In genomic region chr3:84004330-84005090, GRCm38 (mm10) we compare ENCODE assay signal across 12 mouse cellular contexts. TPM values are rescaled to one million over a fixed set of nuclear protein-coding genes. Genes with fewer than 3 reads are reported as not detected.
DNase-seq lines count a peak whose midpoint lies in the region; ATAC-seq lines count a peak whose summit lies in the region.
"Had no signal": no experiment of that assay in that cellular context is flagged by ENCODE, and none has a peak within 500 bp of the region (broad histone marks: within the 10 kb centered on the region; RNA-seq: fewer than 3 reads in every experiment).

No protein-coding gene starts in this region.

- peaks cover 22% of the 10 kb centered on the region for H3K36me3 ChIP-seq in liver, embryonic 13.5 days
- no peaks in the 10 kb centered on the region for H3K36me3 ChIP-seq in liver, embryonic 11.5 days (ENCODE audit: control insufficient read depth, insufficient read depth, low read length)
- H3K36me3 ChIP-seq in embryonic facial prominence, embryonic 13.5 days: no peaks in the 10 kb centered on the region; the same call in 1 of the 2 replicates

- DNase-seq in adrenal gland, postnatal 14 days: peak; percentile 66
- DNase-seq in adrenal gland, postnatal 4 days (ENCODE audit: low spot score in 2 of 2): no peak
- DNase-seq in liver, embryonic 13.5 days: no peak
- DNase-seq in liver, embryonic 11.5 days (ENCODE audit: low spot score): no peak
- peak; percentile 34 for DNase-seq in mesoderm, embryonic 11.5 days (ENCODE audit: low read depth, low spot score)
- no peak for DNase-seq in thymus, adult 18-20 months
- DNase-seq in c-Kit-positive CD71-positive TER-119-positive erythroid progenitor cells, embryonic 14.5 days (ENCODE audit: low spot score): no peak
- DNase-seq: cerebellum, postnatal 14 days; retina, postnatal 1 day; thymus, postnatal 25 days had no signal

- ATAC-seq in liver, embryonic 13.5 days (ENCODE audit: low read depth): no peak
- no peak for ATAC-seq in liver, embryonic 11.5 days (replicated peaks; ENCODE audit: low FRiP score)
- ATAC-seq in embryonic facial prominence, embryonic 13.5 days (ENCODE audit: insufficient number of reproducible peaks, insufficient read depth, low FRiP score, low TSS enrichment, low read depth): 0 out of 2 replicates have a peak, but pooled peaks have one; percentile 48

- no peaks in the 10 kb centered on the region for H3K27me3 ChIP-seq in liver, embryonic 13.5 days
- no peaks in the 10 kb centered on the region for H3K27me3 ChIP-seq in liver, embryonic 11.5 days (replicated peaks; ENCODE audit: control insufficient read depth, insufficient read depth, low read length)
- no peaks in the 10 kb centered on the region for H3K27me3 ChIP-seq in embryonic facial prominence, embryonic 13.5 days

- H3K4me3 ChIP-seq in liver, embryonic 13.5 days (replicated peaks): no peak overlapping the region
- no peak overlapping the region for H3K4me3 ChIP-seq in liver, embryonic 11.5 days (ENCODE audit: low read depth, low read length)
- no peak overlapping the region for H3K4me3 ChIP-seq in embryonic facial prominence, embryonic 13.5 days
- H3K4me3 ChIP-seq: hindbrain, embryonic 10.5 days had no signal

- H3K9ac ChIP-seq in liver, embryonic 13.5 days: no peak overlapping the region
- no peak overlapping the region for H3K9ac ChIP-seq in liver, embryonic 11.5 days (ENCODE audit: low read depth, low read length)
- no peak overlapping the region for H3K9ac ChIP-seq in embryonic facial prominence, embryonic 13.5 days

- H3K9me3 ChIP-seq in liver, embryonic 13.5 days (replicated peaks): no peaks in the 10 kb centered on the region
- no peaks in the 10 kb centered on the region for H3K9me3 ChIP-seq in liver, embryonic 11.5 days (ENCODE audit: control insufficient read depth, low read length)
- no peaks in the 10 kb centered on the region for H3K9me3 ChIP-seq in embryonic facial prominence, embryonic 13.5 days
- H3K9me3 ChIP-seq: hindbrain, embryonic 10.5 days had no signal

- H3K27ac ChIP-seq in liver, embryonic 13.5 days: peak overlapping the region; percentile 44
- no peak overlapping the region for H3K27ac ChIP-seq in liver, embryonic 11.5 days (ENCODE audit: low read depth, low read length)
- H3K27ac ChIP-seq in embryonic facial prominence, embryonic 13.5 days: peak overlapping the region; percentile 34; the same call in 1 of the 2 replicates
- H3K27ac ChIP-seq: hindbrain, embryonic 10.5 days had no signal

- H3K4me2 ChIP-seq in liver, embryonic 13.5 days: 0 out of 2 replicates have a peak overlapping the region, but pooled peaks have one; percentile 13
- H3K4me2 ChIP-seq in liver, embryonic 11.5 days: no peak overlapping the region
- H3K4me2 ChIP-seq in embryonic facial prominence, embryonic 13.5 days: no peak overlapping the region

- 83% methylated on average over 2 of the region's 2 CpGs for WGBS in liver, embryonic 13.5 days (ENCODE audit: insufficient replicate concordance)
- 76% methylated on average over 2 of the region's 2 CpGs for WGBS in liver, embryonic 11.5 days
- 17% methylated on average over 2 of the region's 2 CpGs for WGBS in embryonic facial prominence, embryonic 13.5 days

- H3K4me1 ChIP-seq in liver, embryonic 13.5 days (replicated peaks): peaks cover 79% of the 10 kb centered on the region
- H3K4me1 ChIP-seq in liver, embryonic 11.5 days (replicated peaks; ENCODE audit: control insufficient read depth, insufficient read depth, low read length): peaks cover 51% of the 10 kb centered on the region
- peaks cover 28% of the 10 kb centered on the region for H3K4me1 ChIP-seq in embryonic facial prominence, embryonic 13.5 days

RNA-seq across cellular contexts. Expression of gene Tmem131l, which starts 35.5 kb away (rescaled TPM):
- total RNA-seq in adrenal gland, postnatal 14 days (2021): 45.7 and 60.1 TPM in 2 replicates
- total RNA-seq in adrenal gland, postnatal 4 days (2021): 10 to 100 TPM; 77.1 to 81.0 TPM
- polyA plus RNA-seq in liver, embryonic 13.5 days (2015; fragmentation: Nextera tagmentation; extraction: Ambion mirVana): 23.0 and 23.7 TPM in 2 replicates
- polyA plus RNA-seq in liver, embryonic 11.5 days (2014; fragmentation: Nextera tagmentation; extraction: Ambion mirVana): 35.7 and 37.9 TPM in 2 replicates
- 65.7 and 67.4 TPM in 2 replicates for polyA plus RNA-seq in embryonic facial prominence, embryonic 13.5 days (2015; fragmentation: Nextera tagmentation; extraction: Ambion mirVana)

Comparison
In these comparisons a context has a peak if more than half of its experiments do, and no peak if none do; other contexts are left out.
1. DNase-seq: peak in adrenal gland, postnatal 14 days (single experiment) and mesoderm, embryonic 11.5 days (single experiment); none in adrenal gland, postnatal 4 days (0 of 2), liver, embryonic 13.5 days (single experiment), liver, embryonic 11.5 days (single experiment), thymus, adult 18-20 months (0 of 2) and c-Kit-positive CD71-positive TER-119-positive erythroid progenitor cells, embryonic 14.5 days (single experiment).